Mouse (Mus musculus) heart, postnatal 0 days (tissue): ENCODE data around the gene Gldc. TPM values are rescaled to one million over a fixed set of nuclear protein-coding genes. Genes with fewer than 3 reads are reported as not detected.

Source experiments
- ATAC-seq: fragments of 200-750 bp; cut with Nextera tagmentation; 2 replicates; pipeline ENCODE4 v1.8.0; 2017; ENCODE audit warnings: low read depth, moderate number of reproducible peaks, moderate library complexity; ENCODE audit not compliant: insufficient read depth
- DNase-seq: peaks from one replicate; pipeline ENCODE4 v3.0.0-alpha.2; 2016; ENCODE audit warnings: low spot score
- H3K27ac ChIP-seq: fragments of 300-500 bp; sonication (generic); 2 replicates; pipeline ENCODE4 v1.5.1; 2014; ENCODE audit warnings: low read depth, mild to moderate bottlenecking
- H3K27me3 ChIP-seq: fragments of 300-500 bp; sonication (generic); 2 replicates; pipeline ENCODE4 v1.6.1; 2014; ENCODE audit warnings: low read length, mixed read lengths; ENCODE audit not compliant: control insufficient read depth, insufficient read depth
- H3K36me3 ChIP-seq: fragments of 300-500 bp; sonication (generic); replicated peaks from 2 replicates; pipeline ENCODE4 v1.6.1; 2014; ENCODE audit warnings: low read length, mixed read lengths; ENCODE audit not compliant: control insufficient read depth, insufficient read depth
- H3K4me1 ChIP-seq: fragments of 300-500 bp; sonication (generic); 2 replicates; pipeline ENCODE4 v1.6.1; 2014; ENCODE audit warnings: antibody characterized with exemption; ENCODE audit not compliant: control insufficient read depth, insufficient read depth
- H3K4me2 ChIP-seq: fragments of 300-500 bp; sonication (generic); 2 replicates; pipeline ENCODE4 v1.6.1; 2014; ENCODE audit warnings: low read depth, mild to moderate bottlenecking, low read length, moderate library complexity
- H3K4me3 ChIP-seq: fragments of 300-500 bp; sonication (generic); 2 replicates; pipeline ENCODE4 v1.5.1; 2014; ENCODE audit warnings: low read depth, low read length
- H3K9ac ChIP-seq: fragments of 300-500 bp; sonication (generic); replicated peaks from 2 replicates; pipeline ENCODE4 v1.6.1; 2014; ENCODE audit warnings: low read depth, low read length, mixed read lengths
- H3K9me3 ChIP-seq: fragments of 300-500 bp; sonication (generic); replicated peaks from 2 replicates; pipeline ENCODE4 v1.6.1; 2016; ENCODE audit warnings: low read length; ENCODE audit not compliant: control insufficient read depth
- CTCF ChIP-seq: IDR thresholded peaks from 2 replicates; pipeline ENCODE4 v1.5.1; 2016; ENCODE audit warnings: antibody characterized with exemption, control low read depth, low read depth
- EP300 ChIP-seq: IDR thresholded peaks from 2 replicates; pipeline ENCODE4 v1.6.1; 2016; ENCODE audit warnings: antibody characterized with exemption, low read depth
- WGBS: fragments of 180-500 bp; shearing (Covaris S2); extraction: QIAGEN DNeasy Blood & Tissue Kit; methylation state at CpG from one replicate; pipeline ENCODE4 v1.1.7; 2014; 5-methylcytosine and 5-hydroxymethylcytosine counted together
- polyA plus RNA-seq: library from polyadenylated mRNA; unstranded; fragments of >200 nt; fragmentation: Nextera tagmentation; extraction: Ambion mirVana; gene quantifications from 2 replicates; pipeline ENCODE4 v1.2.1, GENCODE M21; 2015
- total RNA-seq: library from RNA; depleted of rRNA; stranded (reverse); fragments of >200 nt; gene quantifications from 2 replicates; pipeline ENCODE4 v1.2.3, GENCODE M21; 2014; ENCODE audit warnings: low replicate concordance

Gene Gldc
- total and polyA plus RNA-seq, 2 experiments from 2014 or later = 0.25 to 2.0 TPM

GRCm38 (mm10) chr19:30105045-30105842, 70.0 kb downstream of the Gldc start:
- no peak for DNase-seq
- no peak overlapping the region for H3K9ac ChIP-seq
- H3K4me1 ChIP-seq = no peaks in the 10 kb centered on the region
- H3K27me3 ChIP-seq = no peaks in the 10 kb centered on the region
- no peak overlapping the region for H3K27ac ChIP-seq
- H3K9me3 ChIP-seq = no peaks in the 10 kb centered on the region
- no peak for ATAC-seq
- WGBS = 64% methylated on average over 6 of the region's 6 CpGs
- no peak overlapping the region for H3K4me2 ChIP-seq
- no peak overlapping the region for H3K4me3 ChIP-seq
- no peak for TF ChIP-seq EP300
- H3K36me3 ChIP-seq = no peaks in the 10 kb centered on the region

- WGBS = 57% methylated on average over 6 of the region's 6 CpGs
- no peak overlapping the region for H3K27ac ChIP-seq
- DNase-seq (peak; percentile 27), ATAC-seq (peak; percentile 60)
- no peak overlapping the region for H3K4me3 ChIP-seq
- no peak for TF ChIP-seq CTCF
- no peak for TF ChIP-seq EP300
- peaks cover 4% of the 10 kb centered on the region; the same call in 1 of the 2 replicates for H3K9me3 ChIP-seq
- H3K4me1 ChIP-seq = no peaks in the 10 kb centered on the region
- no peak overlapping the region for H3K4me2 ChIP-seq
- no peaks in the 10 kb centered on the region for H3K27me3 ChIP-seq
- no peak overlapping the region for H3K9ac ChIP-seq
- H3K36me3 ChIP-seq = peaks cover 1% of the 10 kb centered on the region; the same call in 1 of the 2 replicates
These were observed 72.6 kb downstream of the Gldc start for GRCm38 (mm10) chr19:30102620-30103019.

GRCm38 (mm10) chr19:30100571-30100970, 74.7 kb downstream of the Gldc start:
- no peak overlapping the region for H3K27ac ChIP-seq
- ATAC-seq (no peak), DNase-seq (no peak)
- WGBS = 86% methylated on average over 12 of the region's 12 CpGs
- no peak overlapping the region for H3K4me2 ChIP-seq
- no peaks in the 10 kb centered on the region for H3K27me3 ChIP-seq
- no peaks in the 10 kb centered on the region for H3K4me1 ChIP-seq
- TF ChIP-seq CTCF (no peak), EP300 (no peak)
- peaks cover 4% of the 10 kb centered on the region; the same call in 1 of the 2 replicates for H3K9me3 ChIP-seq
- no peak overlapping the region for H3K9ac ChIP-seq
- peaks cover 13% of the 10 kb centered on the region for H3K36me3 ChIP-seq
- no peak overlapping the region for H3K4me3 ChIP-seq

- H3K4me2 ChIP-seq = no peak overlapping the region
- no peaks in the 10 kb centered on the region for H3K4me1 ChIP-seq
- TF ChIP-seq EP300 = no peak
- no peak for TF ChIP-seq CTCF
- 89% methylated on average over 4 of the region's 4 CpGs for WGBS
- peaks cover 4% of the 10 kb centered on the region; the same call in 1 of the 2 replicates for H3K9me3 ChIP-seq
- H3K27me3 ChIP-seq = no peaks in the 10 kb centered on the region
- H3K9ac ChIP-seq = no peak overlapping the region
- H3K27ac ChIP-seq = no peak overlapping the region
- no peak for DNase-seq
- H3K4me3 ChIP-seq = no peak overlapping the region
- peaks cover 46% of the 10 kb centered on the region for H3K36me3 ChIP-seq
- ATAC-seq = no peak
These were observed 78.2 kb downstream of the Gldc start for GRCm38 (mm10) chr19:30097039-30097438.

GRCm38 (mm10) chr19:30096186-30096585, 79.0 kb downstream of the Gldc start:
- 82% methylated on average over 3 of the region's 3 CpGs for WGBS
- Histone ChIP-seq H3K4me1 (no peaks in the 10 kb centered on the region), H3K9ac (no peak overlapping the region), H3K4me3 (no peak overlapping the region), H3K4me2 (no peak overlapping the region), H3K27me3 (no peaks in the 10 kb centered on the region), H3K27ac (no peak overlapping the region), H3K36me3 (peaks cover 54% of the 10 kb centered on the region), H3K9me3 (peaks cover 4% of the 10 kb centered on the region; the same call in 1 of the 2 replicates)
- DNase-seq (no peak), ATAC-seq (no peak)
- no peak for TF ChIP-seq CTCF
- no peak for TF ChIP-seq EP300
